Mouse (Mus musculus) liver, embryonic 13.5 days (tissue): ENCODE results near the gene Plagl1. TPM values are rescaled to one million over a fixed set of nuclear protein-coding genes. Genes with fewer than 3 reads are reported as not detected.

ENCODE experiments used
- ATAC-seq: fragments of 200-750 bp; cut with Nextera tagmentation; 2 replicates; pipeline ENCODE4 v1.8.0; 2017; ENCODE audit warnings: low read depth, mild to moderate bottlenecking, moderate number of reproducible peaks, moderate library complexity
- DNase-seq: peaks from one replicate; pipeline ENCODE4 v3.0.0; 2022
- H3K27ac ChIP-seq: fragments of 300-500 bp; sonication (generic); 2 replicates; pipeline ENCODE4 v1.5.1; 2015; ENCODE audit warnings: moderate library complexity, mild to moderate bottlenecking, inconsistent platforms
- H3K27me3 ChIP-seq: fragments of 300-500 bp; sonication (generic); 2 replicates; pipeline ENCODE4 v1.6.1; 2015; ENCODE audit warnings: mild to moderate bottlenecking, inconsistent platforms
- H3K36me3 ChIP-seq: fragments of 300-500 bp; sonication (generic); 2 replicates; pipeline ENCODE4 v1.6.1; 2015; ENCODE audit warnings: mild to moderate bottlenecking, inconsistent platforms
- H3K4me1 ChIP-seq: fragments of 300-500 bp; sonication (generic); replicated peaks from 2 replicates; pipeline ENCODE4 v1.6.1; 2015; ENCODE audit warnings: inconsistent platforms
- H3K4me2 ChIP-seq: fragments of 300-500 bp; sonication (generic); 2 replicates; pipeline ENCODE4 v1.6.1; 2015; ENCODE audit warnings: inconsistent platforms, mild to moderate bottlenecking, moderate library complexity
- H3K4me3 ChIP-seq: fragments of 300-500 bp; sonication (generic); replicated peaks from 2 replicates; pipeline ENCODE4 v1.5.1; 2015; ENCODE audit warnings: mild to moderate bottlenecking, inconsistent platforms
- H3K9ac ChIP-seq: fragments of 300-500 bp; sonication (generic); 2 replicates; pipeline ENCODE4 v1.6.1; 2015; ENCODE audit warnings: mild to moderate bottlenecking, inconsistent platforms
- H3K9me3 ChIP-seq: fragments of 300-500 bp; sonication (generic); replicated peaks from 2 replicates; pipeline ENCODE4 v1.6.1; 2016; ENCODE audit warnings: inconsistent platforms
- WGBS: fragments of 180-500 bp; shearing (Covaris S2); methylation state at CpG from one replicate; pipeline ENCODE4 v1.1.7; 2015; ENCODE audit not compliant: insufficient replicate concordance; 5-methylcytosine and 5-hydroxymethylcytosine counted together
- polyA plus RNA-seq: library from polyadenylated mRNA; unstranded; fragments of >200 nt; fragmentation: Nextera tagmentation; extraction: Ambion mirVana; gene quantifications from 2 replicates; pipeline ENCODE4 v1.2.1, GENCODE M21; 2015

Gene Plagl1
- polyA plus RNA-seq, 1 experiment from 2014 or later: 26.6 TPM

DNA sequence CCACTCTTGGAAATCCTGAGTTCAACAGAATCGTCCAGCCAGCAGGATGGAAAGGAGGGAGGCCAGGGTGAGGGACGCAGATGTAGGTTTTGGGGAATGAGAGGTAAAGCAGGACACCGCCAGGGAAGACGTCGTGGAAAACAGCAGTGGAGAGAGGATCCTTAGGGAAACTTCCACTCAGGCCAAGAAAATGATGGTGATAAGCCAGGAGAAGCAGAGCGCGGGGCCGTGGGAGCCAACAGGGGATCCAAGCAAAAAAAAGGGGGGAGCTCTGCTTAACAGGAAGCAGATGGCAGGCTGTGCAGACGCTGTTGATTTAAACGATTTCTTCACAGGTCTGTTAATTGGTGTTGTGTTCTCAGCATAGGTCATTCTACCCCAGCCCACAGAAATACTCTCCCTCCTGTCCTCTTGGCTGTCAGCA is 112.5 kb downstream of the Plagl1 start:
- no peak overlapping the region for H3K9ac ChIP-seq
- H3K4me2 ChIP-seq: no peak overlapping the region
- ATAC-seq (no peak), DNase-seq (no peak)
- H3K27me3 ChIP-seq: no peaks in the 10 kb centered on the region
- no peaks in the 10 kb centered on the region; the same call in 1 of the 2 replicates for H3K4me1 ChIP-seq
- H3K9me3 ChIP-seq: no peaks in the 10 kb centered on the region
- peaks cover 19% of the 10 kb centered on the region for H3K36me3 ChIP-seq
- 48% methylated on average over 10 of the region's 10 CpGs for WGBS
- H3K4me3 ChIP-seq: no peak overlapping the region
- H3K27ac ChIP-seq: no peak overlapping the region

DNA sequence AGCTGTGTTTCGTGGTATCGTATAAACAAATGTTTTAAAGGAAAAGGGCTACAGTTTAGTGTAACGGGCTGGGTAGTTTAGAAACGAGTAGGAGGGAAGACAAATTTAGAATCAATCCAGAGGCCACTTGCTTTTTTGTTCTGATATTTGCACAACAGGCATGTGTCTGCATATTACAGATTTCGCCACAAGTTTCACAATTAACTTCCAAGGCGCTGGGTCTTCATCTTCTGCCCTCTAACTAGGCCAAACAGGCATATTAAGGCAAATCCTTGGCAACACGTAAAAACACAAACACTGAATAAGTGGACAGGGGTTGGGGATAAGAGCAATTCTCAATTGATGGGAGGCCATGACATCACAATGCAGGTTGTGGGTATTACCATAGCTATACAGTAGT is 115.6 kb downstream of the Plagl1 start:
- DNase-seq (no peak), ATAC-seq (no peak)
- WGBS: 77% methylated on average over 7 of the region's 7 CpGs
- Histone ChIP-seq H3K4me3 (no peak overlapping the region), H3K9me3 (no peaks in the 10 kb centered on the region), H3K9ac (no peak overlapping the region), H3K27me3 (no peaks in the 10 kb centered on the region), H3K27ac (no peak overlapping the region), H3K4me2 (no peak overlapping the region), H3K36me3 (peaks cover 49% of the 10 kb centered on the region), H3K4me1 (no peaks in the 10 kb centered on the region)

DNA sequence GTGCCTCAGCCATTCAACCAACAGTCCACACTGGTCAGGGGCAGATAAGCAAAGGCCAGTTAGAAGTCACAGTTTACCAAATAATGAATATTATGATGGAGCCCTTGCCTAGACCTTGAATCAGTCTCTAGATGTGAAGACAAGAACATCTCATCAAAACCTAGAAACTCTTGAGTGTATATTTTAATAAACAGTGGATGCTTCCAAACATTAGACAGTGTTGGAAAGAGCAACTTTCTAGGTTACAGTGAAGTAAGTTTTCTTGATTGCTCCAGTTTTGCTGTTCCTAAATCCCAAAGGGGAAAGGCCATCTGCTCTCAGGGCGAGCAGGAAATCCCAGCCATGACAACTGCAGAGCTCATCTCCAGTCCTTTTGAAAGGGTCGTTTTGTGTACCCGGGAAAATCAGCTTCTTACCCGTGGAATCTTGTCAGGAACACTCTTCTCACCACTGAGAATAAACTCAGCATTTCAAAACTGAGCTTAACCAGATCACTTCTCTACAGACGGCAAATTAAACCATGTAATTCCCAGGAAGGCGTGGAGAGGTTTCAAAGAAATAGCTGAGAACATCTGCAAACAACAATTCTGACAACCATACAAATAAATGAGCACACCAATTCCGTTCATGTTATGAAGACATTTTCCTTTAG is 117.8 kb downstream of the Plagl1 start, which contains the start of gene Zc2hc1b:
Zc2hc1b (minus strand) TSS at position 51 of the 652 bp plus-strand sequence.
- peaks cover 71% of the 10 kb centered on the region for H3K36me3 ChIP-seq
- 76% methylated on average over 7 of the region's 7 CpGs for WGBS
- H3K4me3 ChIP-seq: no peak within 1 kb of the TSS
- no peak within 1 kb of the TSS for H3K4me2 ChIP-seq
- no peaks in the 10 kb centered on the region for H3K9me3 ChIP-seq
- no peak within 1 kb of the TSS for H3K27ac ChIP-seq
- no peaks in the 10 kb centered on the region for H3K27me3 ChIP-seq
- ATAC-seq (no peak), DNase-seq (no peak)
- no peaks in the 10 kb centered on the region for H3K4me1 ChIP-seq
- no peak within 1 kb of the TSS for H3K9ac ChIP-seq

DNA sequence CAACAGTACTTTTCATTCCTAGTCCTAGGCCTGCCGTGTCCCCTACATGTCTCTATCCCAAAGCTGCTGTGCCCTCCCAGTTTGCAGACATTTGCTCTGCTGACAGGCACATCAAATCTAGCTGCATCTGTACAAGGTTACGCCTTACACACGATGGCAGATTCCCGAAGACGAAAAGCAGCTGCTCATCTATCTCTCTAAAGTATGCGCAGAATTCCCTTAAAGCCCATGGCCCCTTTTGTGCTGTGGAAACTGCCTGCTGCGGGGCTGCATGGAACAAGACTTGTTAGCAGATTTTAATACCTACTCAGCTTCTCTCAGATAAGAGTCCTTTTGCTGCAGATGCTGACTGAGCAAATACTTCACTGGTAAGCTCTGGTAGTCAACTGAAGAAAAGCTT is 119.9 kb downstream of the Plagl1 start:
- H3K4me2 ChIP-seq: no peak overlapping the region
- no peaks in the 10 kb centered on the region for H3K27me3 ChIP-seq
- H3K4me1 ChIP-seq: no peaks in the 10 kb centered on the region
- no peaks in the 10 kb centered on the region for H3K9me3 ChIP-seq
- H3K9ac ChIP-seq: no peak overlapping the region
- H3K27ac ChIP-seq: no peak overlapping the region
- 78% methylated on average over 7 of the region's 7 CpGs for WGBS
- ATAC-seq (no peak), DNase-seq (no peak)
- peaks cover 88% of the 10 kb centered on the region for H3K36me3 ChIP-seq
- no peak overlapping the region for H3K4me3 ChIP-seq

Other genes starting within 250 kb of the Plagl1 start
- 9.2 and 9.7 TPM in 2 replicates for gene Utrn, start 191.1 kb upstream of the Plagl1 start, polyA plus RNA-seq
- gene Stx11, start 96.2 kb upstream of the Plagl1 start, polyA plus RNA-seq: 12.5 and 13.6 TPM in 2 replicates
- gene Sf3b5, start 55.2 kb upstream of the Plagl1 start, polyA plus RNA-seq: 26.0 and 28.3 TPM in 2 replicates
- not detected in 2 replicates for gene Zc2hc1b, start 117.5 kb downstream of the Plagl1 start, polyA plus RNA-seq
- 54.5 and 57.5 TPM in 2 replicates for gene Ltv1, start 132.7 kb downstream of the Plagl1 start, polyA plus RNA-seq